Mouse (Mus musculus): Measurements from ENCODE around the gene Haus3.

Haus3 gene

GRCm38 (mm10) chr5:34168950-34169891, at the start of gene Haus3, which contains the start of gene Poln:
TSS of gene Haus3 (minus strand) at chr5:34169527.
TSS of gene Poln (minus strand) at chr5:34169448.
- peak; percentile 97 for DNase-seq (ENCODE audit: low read depth, low spot score)

DNA sequence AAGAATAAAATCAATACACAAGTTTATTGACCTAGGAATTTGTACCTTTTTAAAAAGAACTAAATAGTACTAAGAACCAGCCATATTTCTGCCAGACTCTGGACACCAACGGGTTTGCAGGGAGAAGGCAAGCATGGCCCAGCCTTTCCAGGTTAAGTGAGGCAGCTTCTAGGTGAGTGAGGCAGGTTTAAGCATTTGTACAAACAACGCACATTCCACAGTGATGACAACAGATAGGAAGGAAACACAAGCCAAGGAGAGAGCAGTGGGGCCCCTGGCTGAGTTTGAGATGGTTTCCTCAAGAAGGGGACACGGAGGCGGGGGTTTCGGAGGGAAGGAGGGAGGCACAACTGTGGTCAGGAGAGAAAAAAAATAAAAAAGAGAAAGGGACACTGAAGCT, 49.3 kb upstream of the Haus3 start:
- DNase-seq (ENCODE audit: low read depth, low spot score) = no peak

DNA sequence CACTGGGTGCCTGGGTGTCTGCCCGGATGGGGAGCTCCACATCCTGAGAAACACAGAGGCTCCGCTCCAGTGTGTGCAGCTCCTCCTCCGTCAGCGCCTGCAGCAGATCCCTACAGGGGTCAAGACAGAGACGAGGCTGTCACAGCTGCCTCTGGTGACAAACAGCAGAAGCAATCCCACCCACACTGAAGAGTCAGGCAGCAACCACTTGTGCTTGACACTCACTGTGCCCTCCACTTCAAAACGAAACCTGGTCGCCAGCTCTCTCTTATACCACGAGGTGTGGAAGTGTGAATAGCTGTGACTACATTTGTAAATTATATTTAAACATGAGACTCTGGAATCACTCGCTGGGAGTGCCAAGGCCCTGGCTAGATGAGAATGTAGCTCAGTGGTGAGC, 48.4 kb upstream of the Haus3 start:
- DNase-seq (ENCODE audit: low read depth, low spot score) = no peak

GRCm38 (mm10) chr5:34216025-34216424, 46.7 kb upstream of the Haus3 start:
- no peak for DNase-seq (ENCODE audit: low read depth, low spot score)

DNA sequence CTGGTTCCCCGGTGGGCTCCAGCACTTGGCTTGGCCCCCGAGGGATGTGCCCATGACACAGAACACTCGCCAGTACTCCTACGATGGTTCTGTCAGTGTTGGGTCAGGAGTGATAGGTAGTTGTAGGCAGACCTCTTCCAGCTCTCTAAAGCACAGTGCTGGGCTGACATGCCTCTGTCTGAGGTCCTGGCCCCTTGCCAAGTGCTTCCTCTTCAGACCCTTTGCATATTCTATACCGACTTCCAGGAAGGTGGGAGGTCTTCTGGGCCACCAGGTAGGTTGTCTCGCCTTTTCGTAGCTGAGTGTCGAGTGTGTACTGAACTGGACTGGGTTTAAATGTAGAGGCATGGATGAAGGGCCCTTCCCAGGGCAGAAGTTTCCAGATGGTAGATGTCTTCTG, 44.3 kb upstream of the Haus3 start:
- no peak for DNase-seq (ENCODE audit: low read depth, low spot score)

- DNase-seq (ENCODE audit: low read depth, low spot score) = peak; percentile 66
Measured at GRCm38 (mm10) chr5:34210279-34210678, 41.0 kb upstream of the Haus3 start.

DNA sequence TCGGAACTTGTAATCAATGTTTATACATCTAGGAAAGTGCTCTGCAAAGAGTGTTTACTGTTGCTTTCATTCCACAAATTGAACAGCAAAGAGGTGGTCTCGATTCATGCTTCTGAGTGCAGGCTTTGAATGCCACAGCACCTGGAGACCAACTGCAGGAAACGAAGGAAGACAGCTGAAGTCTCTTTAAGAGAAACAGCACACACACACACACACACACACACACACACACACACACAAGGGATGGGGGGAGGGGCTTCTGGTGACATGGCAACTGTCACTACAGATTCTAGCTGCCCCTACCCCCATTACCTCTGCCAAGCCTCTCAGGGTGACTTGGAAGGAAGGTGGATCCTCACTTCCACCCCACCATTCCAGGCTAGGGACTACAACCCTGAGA, 38.2 kb upstream of the Haus3 start:
- no peak for DNase-seq (ENCODE audit: low read depth, low spot score)

- no peak for DNase-seq (ENCODE audit: low read depth, low spot score)
Measured at GRCm38 (mm10) chr5:34205788-34206187, 36.5 kb upstream of the Haus3 start.

DNA sequence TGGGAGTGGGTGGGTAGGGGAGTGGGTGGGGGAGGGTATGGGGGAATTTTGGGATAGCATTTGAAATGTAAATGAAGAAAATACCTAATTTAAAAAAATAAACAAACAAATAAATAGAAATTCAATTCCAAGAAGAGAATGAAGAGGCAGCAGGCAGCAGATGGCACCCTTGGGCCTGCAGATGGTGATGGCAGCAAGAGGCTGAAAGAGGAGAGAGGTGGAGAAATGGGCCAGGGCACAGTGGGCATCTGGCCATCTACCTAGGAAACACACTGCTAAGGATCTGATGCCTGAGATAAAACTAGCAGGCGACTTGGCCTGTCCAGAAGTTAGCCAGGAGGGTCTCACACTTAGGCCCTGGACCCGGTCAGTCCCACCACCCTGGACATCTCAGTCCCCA, 35.6 kb upstream of the Haus3 start:
- no peak for DNase-seq (ENCODE audit: low read depth, low spot score)

- DNase-seq (ENCODE audit: low read depth, low spot score) = no peak
Measured at GRCm38 (mm10) chr5:34202006-34202405, 32.7 kb upstream of the Haus3 start.

GRCm38 (mm10) chr5:34201396-34201795, 32.1 kb upstream of the Haus3 start:
- no peak for DNase-seq (ENCODE audit: low read depth, low spot score)

DNA sequence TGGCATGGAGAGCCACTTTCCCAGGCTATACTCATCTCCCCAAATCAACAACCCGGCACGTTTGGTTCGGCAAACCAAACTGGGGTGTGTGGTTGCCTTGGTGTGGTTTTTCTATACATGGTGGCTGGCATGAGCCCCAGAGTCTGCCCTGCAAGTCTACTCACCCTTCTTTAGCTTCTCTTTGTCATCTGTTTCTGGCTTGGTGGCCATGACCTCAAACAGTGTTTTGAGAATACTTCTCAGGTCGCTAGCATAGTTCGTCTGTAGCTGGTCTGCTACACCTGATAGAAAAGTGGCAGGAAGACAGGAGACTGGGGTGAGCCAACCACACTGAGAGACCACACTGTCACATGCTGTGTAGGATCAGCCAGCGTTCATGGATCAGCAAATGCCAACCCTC, 29.3 kb upstream of the Haus3 start:
- DNase-seq (ENCODE audit: low read depth, low spot score) = no peak

- DNase-seq (ENCODE audit: low read depth, low spot score) = no peak
Measured at GRCm38 (mm10) chr5:34197243-34197642, 27.9 kb upstream of the Haus3 start.

DNA sequence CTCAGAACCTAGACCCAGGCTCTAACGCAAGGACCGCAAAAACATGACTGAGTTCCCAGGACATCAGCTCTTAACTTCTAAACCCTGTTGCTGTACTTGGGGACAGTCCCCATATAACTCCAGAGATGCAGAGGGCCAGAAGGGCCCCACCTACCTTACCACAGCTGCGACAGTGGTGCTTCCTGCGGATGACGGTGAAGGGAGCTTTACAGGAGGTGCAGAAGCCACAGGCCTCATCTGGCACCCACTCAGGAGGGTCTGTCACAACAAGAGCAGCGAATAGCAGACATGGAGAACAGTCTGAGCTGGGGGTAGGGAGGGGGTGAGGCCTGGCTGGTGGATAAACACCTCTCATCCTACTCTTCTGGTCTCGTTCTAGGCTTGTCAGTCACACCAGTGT, 27.1 kb upstream of the Haus3 start:
- DNase-seq (ENCODE audit: low read depth, low spot score) = no peak

GRCm38 (mm10) chr5:34195786-34196185, 26.5 kb upstream of the Haus3 start:
- DNase-seq (ENCODE audit: low read depth, low spot score) = no peak

DNA sequence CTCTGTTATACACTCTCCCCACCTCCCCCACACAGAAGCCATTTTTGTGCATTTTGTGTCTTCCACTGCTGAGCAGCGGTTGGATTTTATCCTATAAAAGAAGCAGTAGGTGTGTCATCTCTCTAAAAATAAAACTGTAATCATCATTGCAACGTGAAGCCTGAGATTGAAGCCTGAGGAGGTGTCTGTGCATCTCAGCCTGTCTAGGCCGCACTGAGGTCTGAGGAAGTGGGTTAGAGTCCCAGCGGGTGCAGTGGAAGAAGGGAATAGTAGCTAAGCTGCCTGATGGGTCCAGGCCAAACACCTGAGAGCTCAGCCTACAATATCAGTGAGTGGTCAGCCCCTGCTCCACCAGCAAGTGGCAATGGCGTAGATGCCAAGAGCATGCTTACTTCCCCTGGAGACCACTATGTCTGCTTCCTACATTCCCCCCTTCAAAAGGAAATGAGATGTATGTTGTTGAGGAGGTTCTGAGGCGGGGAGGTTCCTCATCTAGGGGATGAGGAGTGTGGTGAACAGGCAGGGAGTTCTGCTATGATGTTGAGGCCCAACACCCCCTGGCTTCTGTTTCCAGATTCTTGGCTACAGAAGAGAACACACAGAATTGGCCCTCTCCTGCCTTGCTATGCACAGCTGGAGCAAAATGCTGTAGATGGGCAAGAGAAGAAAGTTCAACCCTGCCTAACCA, 25.8 kb upstream of the Haus3 start:
- DNase-seq (ENCODE audit: low read depth, low spot score) = no peak

GRCm38 (mm10) chr5:34194426-34194825, 25.1 kb upstream of the Haus3 start:
- DNase-seq (ENCODE audit: low read depth, low spot score) = no peak

- no peak for DNase-seq (ENCODE audit: low read depth, low spot score)
Measured at GRCm38 (mm10) chr5:34191843-34192242, 22.5 kb upstream of the Haus3 start.

DNA sequence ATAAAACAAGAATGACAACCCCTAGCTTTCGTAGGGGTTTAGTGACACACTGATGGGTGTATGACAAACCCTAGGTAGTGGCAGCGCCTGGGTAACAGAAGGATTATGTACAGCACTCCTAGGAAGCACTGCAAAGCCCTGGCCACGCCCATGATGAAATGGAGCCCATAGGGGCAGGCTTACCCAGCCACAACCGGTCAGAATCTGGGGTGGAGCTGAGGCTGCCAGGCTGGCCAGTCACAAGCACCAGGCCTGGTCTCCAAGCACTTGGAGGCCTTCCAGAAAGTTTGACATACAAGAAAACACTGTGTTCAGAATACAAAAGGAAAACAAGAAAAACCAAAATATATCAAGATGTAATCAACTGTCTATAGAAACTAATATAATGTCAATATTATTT, 21.7 kb upstream of the Haus3 start:
- no peak for DNase-seq (ENCODE audit: low read depth, low spot score)

DNA sequence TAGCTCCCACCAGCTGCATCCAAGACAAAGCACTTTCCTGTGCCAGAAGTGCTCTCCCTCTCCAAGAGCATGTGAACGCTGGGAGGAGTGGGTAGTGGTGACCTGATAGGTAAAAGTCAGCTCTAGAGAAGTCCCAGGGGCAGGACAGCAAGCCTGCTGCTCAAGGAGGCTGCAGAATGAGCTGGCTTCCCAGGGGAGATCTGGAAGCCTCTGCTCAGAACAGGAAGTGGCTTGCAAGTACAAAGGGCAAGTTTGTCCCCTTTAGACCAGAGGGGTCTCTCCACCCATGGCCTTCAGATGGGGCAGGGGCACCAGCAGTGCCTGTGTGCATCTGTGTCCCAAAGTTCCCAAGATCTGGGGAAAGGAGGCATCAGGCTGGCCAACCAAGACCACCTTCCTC, 20.2 kb upstream of the Haus3 start:
- DNase-seq (ENCODE audit: low read depth, low spot score) = no peak

- DNase-seq (ENCODE audit: low read depth, low spot score) = no peak
Measured at GRCm38 (mm10) chr5:34188856-34189255, 19.5 kb upstream of the Haus3 start.

GRCm38 (mm10) chr5:34187601-34188316, 18.4 kb upstream of the Haus3 start, which contains the start of gene Mxd4:
TSS of gene Mxd4 (minus strand) at chr5:34187720.
- peak; percentile 100 for DNase-seq (ENCODE audit: low read depth, low spot score)

All from skeletal muscle tissue, adult 2 months (tissue).